Mouse (Mus musculus): ENCODE data around the gene 2610042L04Rik. TPM values are rescaled to one million over a fixed set of nuclear protein-coding genes. Genes with fewer than 3 reads are reported as not detected.
A peak's percentile ranks its signal among the peaks of the same experiment; 100 is the strongest.
"Not testable (repeated sequence)": the region's sequence is repeated elsewhere in the genome, so short reads cannot be mapped to it uniquely, and the experiment has no call there.

The 2610042L04Rik gene
- total RNA-seq (2021) = under 1 TPM; 0.14 to 0.20 TPM
- long read RNA-seq, experiment 1 = 0 reads
- long read RNA-seq, experiment 2 = 0 reads

- intact Hi-C loops (cut with DNase I); DNase-seq: not testable (repeated sequence)
Observed at GRCm38 (mm10) chr14:4334476-4335080, at the start of gene 2610042L04Rik. 2610042L04Rik (plus strand) TSS chr14:4334763.

GRCm38 (mm10) chr14:4316983-4317382 is 17.6 kb upstream of the 2610042L04Rik start, which contains the start of gene Gm3149:
Gm3149 (plus strand) TSS chr14:4317283.
- DNase-seq; intact Hi-C loops (cut with DNase I): not testable (repeated sequence)

GRCm38 (mm10) chr14:4335506-4335905 is 943 bp downstream of the 2610042L04Rik start:
- intact Hi-C loops (cut with DNase I); DNase-seq: not testable (repeated sequence)

GRCm38 (mm10) chr14:4368991-4369390 is 34.4 kb downstream of the 2610042L04Rik start:
- DNase-seq; intact Hi-C loops (cut with DNase I): not testable (repeated sequence)

- intact Hi-C loops (cut with DNase I) = not testable (repeated sequence)
- peak in 1 of 2 experiments; percentile 11 for DNase-seq
Observed at GRCm38 (mm10) chr14:4369691-4370090, 35.1 kb downstream of the 2610042L04Rik start.

GRCm38 (mm10) chr14:4377871-4378270 is 43.3 kb downstream of the 2610042L04Rik start:
- DNase-seq; intact Hi-C loops (cut with DNase I): not testable (repeated sequence)

GRCm38 (mm10) chr14:4385606-4386005 is 51.0 kb downstream of the 2610042L04Rik start:
- intact Hi-C loops (cut with DNase I); DNase-seq: not testable (repeated sequence)

GRCm38 (mm10) chr14:4392841-4393530 is 58.4 kb downstream of the 2610042L04Rik start:
- DNase-seq = not testable (repeated sequence)

GRCm38 (mm10) chr14:4397226-4397625 is 62.7 kb downstream of the 2610042L04Rik start, which contains the start of gene Gm3159:
Gm3159 (plus strand) TSS chr14:4397526.
- intact Hi-C loops (cut with DNase I); DNase-seq: not testable (repeated sequence)

More at GRCm38 (mm10) chr14:4392841-4393530, 58.4 kb downstream of the 2610042L04Rik start:
- intact Hi-C loops (cut with DNase I) = not testable (repeated sequence)

GRCm38 (mm10) chr14:4398624-4399023 is 64.1 kb downstream of the 2610042L04Rik start:
- intact Hi-C loops (cut with DNase I); DNase-seq: not testable (repeated sequence)

- intact Hi-C loops (cut with DNase I); DNase-seq: not testable (repeated sequence)
Observed at GRCm38 (mm10) chr14:4400115-4400789, 65.7 kb downstream of the 2610042L04Rik start.

- DNase-seq; intact Hi-C loops (cut with DNase I): not testable (repeated sequence)
Observed at GRCm38 (mm10) chr14:4401245-4401644, 66.7 kb downstream of the 2610042L04Rik start.

GRCm38 (mm10) chr14:4403840-4404239 is 69.3 kb downstream of the 2610042L04Rik start:
- intact Hi-C loops (cut with DNase I); DNase-seq: not testable (repeated sequence)

Other genes starting within 250 kb of the 2610042L04Rik start
- 1 to 10 TPM; 1.6 to 2.5 TPM for gene Gm8108, start 224.2 kb upstream of the 2610042L04Rik start, total RNA-seq (2021)
- gene Gm3127, start 169.7 kb upstream of the 2610042L04Rik start, total RNA-seq (2021) = not detected
- under 1 TPM in 1 of 2 experiments, not detected in 1; 0.17 TPM for gene Gm2974, start 152.2 kb upstream of the 2610042L04Rik start, total RNA-seq (2021)
- gene Gm3138, start 85.1 kb upstream of the 2610042L04Rik start, total RNA-seq (2021) = not detected
- gene Gm3149, start 17.5 kb upstream of the 2610042L04Rik start, total RNA-seq (2021) = not detected
- gene Gm3159, start 62.8 kb downstream of the 2610042L04Rik start, total RNA-seq (2021) = not detected
- under 1 TPM; 0.39 to 0.72 TPM for gene Gm3164, start 80.7 kb downstream of the 2610042L04Rik start, total RNA-seq (2021)
- gene Gm3173, start 96.2 kb downstream of the 2610042L04Rik start, total RNA-seq (2021) = not detected
- not detected for gene Gm3182, start 147.0 kb downstream of the 2610042L04Rik start, total RNA-seq (2021)
- gene Gm3047, start 220.6 kb downstream of the 2610042L04Rik start, total RNA-seq (2021) = not detected